Mouse (Mus musculus): ENCODE data around the gene Hoxb9. TPM values are rescaled to one million over a fixed set of nuclear protein-coding genes. Genes with fewer than 3 reads are reported as not detected.

Hoxb9 gene
- total RNA-seq, 2 experiments from 2014 or later, result not detected

DNA sequence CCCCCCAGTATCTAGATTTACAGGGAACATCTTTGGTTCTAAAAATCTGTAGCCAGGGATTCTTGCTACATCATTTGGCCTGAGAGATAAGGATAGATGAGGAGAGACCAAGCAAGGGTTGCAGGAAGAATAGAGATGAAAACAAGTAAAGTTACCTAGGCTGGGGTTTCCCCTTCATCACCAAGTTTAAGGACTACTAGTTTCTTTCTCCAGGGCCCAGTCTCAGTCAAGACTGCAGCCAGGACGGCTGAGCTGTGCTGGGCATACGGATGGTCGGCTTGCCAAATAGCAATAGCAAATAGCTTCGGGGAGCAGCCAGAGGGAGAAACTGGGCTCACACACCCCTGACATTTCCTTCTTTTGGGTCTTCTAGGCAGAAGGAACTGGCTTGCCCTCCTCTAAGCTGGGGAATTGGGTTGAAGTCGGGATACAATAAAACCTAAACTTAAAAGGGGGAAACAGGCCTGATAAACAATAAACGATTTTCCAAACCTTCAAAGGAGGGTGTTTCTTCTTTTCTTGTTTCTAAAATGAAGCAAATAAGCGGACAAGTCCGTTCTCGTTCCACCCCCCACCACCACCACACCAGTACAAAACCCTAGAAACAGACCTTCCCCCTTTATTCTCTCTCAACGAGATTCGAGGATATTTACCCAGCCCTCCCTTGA is 26.8 kb downstream of the Hoxb9 start:
- DNase-seq (ENCODE audit: low spot score in 2 of 2), result no peak

DNA sequence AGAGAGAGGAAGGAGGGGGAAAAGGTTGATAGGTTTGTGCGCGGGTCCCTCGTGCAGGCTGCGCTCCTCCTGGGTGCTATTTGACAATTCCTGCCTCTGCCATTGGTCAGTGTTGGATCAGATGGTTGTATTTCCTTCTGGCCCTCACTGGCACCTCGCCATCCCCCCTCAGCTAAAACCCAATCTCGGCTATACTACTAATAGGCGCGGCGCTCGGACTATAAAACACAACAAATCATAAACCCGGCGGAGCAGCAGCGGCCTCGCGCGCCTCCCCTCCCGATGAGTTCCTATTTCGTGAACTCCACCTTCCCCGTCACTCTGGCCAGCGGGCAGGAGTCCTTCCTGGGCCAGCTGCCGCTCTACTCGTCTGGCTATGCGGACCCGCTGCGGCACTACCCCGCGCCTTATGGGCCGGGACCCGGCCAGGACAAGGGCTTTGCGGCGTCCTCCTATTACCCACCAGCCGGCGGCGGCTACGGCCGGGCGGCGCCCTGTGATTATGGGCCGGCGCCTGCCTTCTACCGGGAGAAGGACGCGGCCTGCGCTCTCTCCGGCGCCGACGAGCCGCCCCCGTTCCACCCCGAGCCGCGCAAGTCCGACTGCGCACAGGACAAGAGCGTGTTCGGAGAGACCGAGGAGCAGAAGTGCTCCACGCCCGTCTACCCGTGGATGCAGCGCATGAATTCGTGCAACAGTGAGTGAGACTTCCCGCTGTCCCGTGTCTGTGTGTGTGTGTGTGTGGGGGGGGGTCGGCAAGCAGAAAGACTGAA is 27.8 kb downstream of the Hoxb9 start:
- DNase-seq (ENCODE audit: low spot score in 2 of 2), result no peak

DNA sequence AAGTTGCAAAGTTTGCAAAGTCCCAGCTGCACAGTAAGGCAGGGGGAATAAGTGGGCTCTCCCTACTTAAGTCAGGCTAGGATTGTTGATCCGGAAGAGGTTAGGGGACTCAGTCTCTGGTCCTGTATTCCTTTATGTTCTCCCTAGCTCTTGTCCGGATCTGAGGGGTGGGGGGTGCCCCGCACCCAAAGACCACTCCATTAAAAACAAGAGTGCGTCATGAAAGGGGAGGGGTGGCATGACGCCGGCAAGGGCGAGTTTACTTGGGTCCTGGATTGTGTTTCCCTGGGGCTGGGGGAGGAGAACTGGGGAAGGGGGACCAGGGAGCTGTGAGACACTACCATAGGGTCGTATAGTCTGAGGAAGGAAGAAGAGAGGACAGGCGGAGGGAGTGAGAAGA is 28.5 kb downstream of the Hoxb9 start:
- no peak for DNase-seq (ENCODE audit: low spot score in 2 of 2)

DNA sequence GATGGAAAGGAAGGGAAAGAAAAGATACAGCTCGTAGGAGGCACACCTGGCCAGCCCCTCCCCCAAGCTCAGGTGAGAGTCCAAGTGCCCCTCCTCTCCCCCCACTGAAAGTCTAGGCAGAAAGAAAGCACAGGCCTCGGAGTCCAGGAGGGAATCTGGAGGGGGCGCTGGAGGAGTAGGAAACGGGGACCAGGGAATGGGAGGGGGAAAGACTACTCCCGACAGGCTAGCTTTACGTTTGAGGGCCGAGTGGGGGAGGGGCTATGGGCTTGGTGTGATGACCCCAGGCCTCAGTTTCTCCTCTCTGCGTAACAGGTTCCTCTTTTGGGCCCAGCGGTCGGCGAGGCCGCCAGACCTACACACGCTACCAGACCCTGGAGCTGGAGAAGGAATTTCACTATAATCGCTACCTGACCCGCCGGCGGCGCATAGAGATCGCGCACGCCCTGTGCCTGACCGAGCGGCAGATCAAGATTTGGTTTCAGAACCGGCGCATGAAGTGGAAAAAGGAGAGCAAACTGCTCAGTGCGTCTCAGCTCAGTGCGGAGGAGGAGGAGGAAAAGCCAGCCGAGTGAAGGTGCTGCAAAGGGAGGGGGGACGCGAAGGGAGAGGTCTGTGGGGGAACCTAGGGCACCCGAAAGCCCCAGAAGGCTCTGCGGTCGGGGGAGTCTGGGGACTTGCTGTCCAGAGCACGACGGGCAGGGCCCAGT is 29.3 kb downstream of the Hoxb9 start:
- no peak for DNase-seq (ENCODE audit: low spot score in 2 of 2)

DNA sequence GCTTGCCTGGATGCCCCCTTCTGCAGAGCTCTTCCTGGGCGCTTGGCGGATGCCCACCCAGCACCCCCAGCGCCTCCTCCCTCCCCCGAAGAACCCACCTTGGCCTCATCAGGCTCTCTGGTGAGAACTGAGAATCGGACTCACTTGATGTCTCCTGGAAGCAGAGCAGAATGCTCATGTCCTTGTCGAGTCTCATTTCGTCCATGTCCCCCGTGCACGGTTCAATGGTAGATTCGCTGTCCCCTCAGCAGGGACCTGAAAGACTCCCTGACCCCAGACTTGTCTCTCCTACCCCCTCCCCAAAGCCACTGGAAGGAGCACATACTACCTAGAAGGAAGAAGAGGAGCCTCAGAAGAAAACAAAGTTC is 29.8 kb downstream of the Hoxb9 start:
- no peak for DNase-seq (ENCODE audit: low spot score in 2 of 2)

DNA sequence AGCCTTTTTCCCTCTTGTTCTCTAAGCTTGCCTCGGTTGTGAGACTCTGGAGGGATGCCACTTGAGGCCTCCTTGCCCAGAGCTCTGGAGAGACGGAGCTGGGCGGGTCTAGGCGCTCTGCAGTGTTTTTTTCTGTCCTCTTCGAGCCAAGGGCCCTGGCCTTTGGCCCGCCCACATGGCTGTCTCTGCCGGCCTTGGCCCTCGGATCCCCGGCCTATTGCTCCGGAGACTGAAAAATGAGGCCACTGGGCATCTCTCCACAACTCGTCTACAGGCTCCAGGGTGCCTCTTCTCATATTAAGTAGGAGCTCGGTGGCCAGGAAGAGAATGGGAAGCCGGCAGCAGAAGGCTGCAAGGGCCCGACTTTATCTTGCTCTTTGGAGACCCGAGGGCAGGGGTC is 30.6 kb downstream of the Hoxb9 start:
- DNase-seq (ENCODE audit: low spot score in 2 of 2), result peak; percentile 39 to 55

DNA sequence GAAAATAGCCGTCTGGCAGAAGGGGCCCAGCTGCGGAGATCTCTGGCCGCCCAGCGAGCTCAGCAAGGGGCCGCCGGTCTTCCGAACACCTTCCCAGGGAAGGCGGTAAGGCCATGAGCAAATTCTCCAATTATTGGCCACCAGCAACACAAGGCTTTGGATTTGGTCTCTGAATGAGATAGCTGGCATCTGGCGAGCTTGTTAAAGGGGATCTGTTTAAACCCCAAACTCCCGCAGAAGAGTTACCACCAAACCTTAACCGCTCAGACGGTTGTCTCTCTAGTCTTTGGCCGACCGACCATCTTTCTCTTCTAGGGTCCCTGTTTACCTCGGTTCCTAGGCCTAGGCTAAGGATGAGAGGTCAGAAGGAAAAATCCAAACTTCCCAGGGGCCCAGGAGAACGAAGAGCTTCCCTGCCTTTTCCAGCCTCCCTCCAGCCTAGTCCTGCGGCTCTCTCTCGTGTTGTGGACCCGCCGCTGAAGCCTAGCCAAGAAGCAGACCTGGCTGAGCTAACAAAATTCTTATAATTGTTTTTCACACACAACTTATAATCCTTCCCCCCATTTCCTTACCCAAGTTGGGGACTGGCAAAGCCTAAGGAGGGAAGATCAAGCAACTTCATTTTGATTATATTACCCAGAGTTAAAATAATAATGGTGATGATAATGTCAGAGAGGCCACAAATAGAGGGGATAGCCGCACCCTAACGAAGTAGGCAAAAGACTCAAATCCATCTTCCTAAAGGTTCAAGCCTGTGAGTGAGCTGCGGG is 31.3 kb downstream of the Hoxb9 start:
- no peak for DNase-seq (ENCODE audit: low spot score in 2 of 2)

DNA sequence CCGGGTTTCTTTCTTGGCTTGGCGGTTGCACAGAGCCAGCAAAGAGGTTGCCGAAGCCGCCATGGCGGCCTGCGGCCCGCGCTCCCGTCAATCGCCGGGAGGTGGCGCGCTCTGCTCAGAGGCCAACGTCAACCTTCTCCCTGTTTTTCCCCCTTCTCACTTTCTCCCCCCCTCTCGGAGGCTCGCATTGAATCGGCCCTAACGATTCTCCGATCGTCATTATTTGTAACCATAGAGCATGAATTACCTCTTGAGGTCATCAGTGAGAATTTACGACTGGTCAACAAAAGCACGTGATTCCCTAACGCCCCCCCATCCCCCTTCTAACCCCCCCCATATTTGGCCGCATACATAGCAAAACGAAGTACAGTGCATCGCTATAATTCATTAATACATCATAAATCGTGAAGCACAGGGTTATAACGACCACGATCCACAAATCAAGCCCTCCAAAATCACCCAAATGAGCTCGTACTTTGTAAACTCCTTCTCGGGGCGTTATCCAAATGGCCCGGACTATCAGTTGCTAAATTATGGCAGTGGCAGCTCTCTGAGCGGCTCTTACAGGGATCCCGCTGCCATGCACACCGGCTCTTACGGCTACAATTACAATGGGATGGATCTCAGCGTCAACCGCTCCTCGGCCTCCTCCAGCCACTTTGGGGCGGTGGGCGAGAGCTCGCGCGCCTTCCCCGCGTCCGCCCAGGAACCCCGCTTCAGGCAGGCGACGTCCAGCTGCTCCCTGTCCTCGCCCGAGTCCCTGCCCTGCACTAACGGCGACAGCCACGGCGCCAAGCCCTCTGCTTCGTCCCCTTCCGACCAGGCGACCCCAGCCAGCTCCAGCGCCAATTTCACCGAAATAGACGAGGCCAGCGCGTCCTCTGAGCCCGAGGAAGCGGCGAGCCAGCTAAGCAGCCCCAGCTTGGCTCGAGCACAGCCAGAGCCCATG is 32.2 kb downstream of the Hoxb9 start, which contains the start of gene Hoxb5:
Gene Hoxb5 (plus strand): TSS at position 186 of the 949 bp plus-strand sequence.
- DNase-seq (ENCODE audit: low spot score in 2 of 2), result peak in 1 of 2 experiments; percentile 31

DNA sequence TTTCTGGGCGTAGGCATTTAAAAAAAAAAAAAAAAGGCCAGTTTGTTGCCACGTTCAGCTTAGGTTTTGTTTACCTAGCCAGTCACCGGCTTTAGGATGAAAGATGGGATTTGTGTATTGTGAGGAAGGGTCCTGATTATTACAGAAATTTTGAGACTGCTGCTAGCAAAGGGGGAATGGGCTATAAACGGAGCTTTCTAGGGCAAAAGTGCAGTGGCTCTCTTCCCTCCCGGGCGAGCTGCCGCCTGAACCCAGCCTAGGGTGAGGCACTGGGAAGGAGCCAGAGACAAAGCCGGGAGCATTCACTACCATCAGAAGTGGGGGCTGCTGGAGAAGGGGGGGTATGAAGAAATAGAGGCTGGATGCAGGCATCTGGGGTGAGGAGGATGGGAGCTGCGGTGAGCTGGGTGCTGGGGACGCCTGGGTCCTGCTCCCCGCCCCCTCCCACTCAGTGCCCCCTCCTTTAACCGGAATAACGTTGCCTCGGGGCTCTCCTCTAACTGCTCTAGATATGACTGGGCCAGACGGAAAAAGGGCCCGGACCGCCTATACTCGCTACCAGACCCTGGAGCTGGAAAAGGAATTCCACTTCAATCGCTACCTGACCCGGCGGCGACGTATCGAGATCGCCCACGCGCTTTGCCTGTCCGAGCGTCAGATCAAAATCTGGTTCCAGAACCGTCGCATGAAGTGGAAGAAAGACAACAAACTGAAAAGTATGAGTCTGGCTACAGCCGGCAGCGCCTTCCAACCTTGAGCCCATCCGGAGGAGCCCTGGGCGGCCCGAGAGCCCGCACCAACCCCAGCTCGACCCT is 33.3 kb downstream of the Hoxb9 start:
- DNase-seq (ENCODE audit: low spot score in 2 of 2), result no peak

DNA sequence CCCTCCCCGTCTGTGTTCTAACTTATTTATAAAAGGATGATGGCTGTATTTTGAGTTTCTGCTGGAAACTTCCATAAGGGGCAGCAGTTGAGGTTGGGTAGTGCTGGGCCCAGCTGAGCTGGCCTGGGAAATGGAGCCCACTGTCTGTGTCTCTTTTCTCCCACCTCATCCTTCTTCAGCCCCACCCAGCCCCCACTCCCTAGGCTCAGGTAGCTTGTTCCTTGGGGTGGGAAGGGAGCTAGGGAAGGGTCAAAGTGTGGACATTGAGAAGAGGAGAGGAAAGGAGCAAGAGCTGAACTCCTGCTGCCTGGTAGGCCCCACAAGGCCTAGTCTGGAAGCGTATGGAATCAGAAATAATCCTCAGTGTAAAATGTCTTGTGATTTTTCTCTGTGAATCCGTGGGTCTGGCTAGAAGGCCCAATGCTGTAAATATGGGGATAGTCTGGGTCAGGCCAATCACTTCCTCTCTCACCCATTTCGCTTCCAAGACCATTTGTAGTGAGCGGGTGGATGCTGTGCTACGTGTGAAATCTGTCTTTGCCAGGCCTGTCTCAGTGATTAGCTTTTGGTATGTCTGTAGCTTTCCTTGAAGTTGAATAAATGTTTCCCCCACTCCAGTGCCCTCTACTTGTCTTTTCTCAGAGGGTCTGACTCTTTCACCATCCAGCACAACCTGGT is 34.4 kb downstream of the Hoxb9 start:
- DNase-seq (ENCODE audit: low spot score in 2 of 2), result no peak

DNA sequence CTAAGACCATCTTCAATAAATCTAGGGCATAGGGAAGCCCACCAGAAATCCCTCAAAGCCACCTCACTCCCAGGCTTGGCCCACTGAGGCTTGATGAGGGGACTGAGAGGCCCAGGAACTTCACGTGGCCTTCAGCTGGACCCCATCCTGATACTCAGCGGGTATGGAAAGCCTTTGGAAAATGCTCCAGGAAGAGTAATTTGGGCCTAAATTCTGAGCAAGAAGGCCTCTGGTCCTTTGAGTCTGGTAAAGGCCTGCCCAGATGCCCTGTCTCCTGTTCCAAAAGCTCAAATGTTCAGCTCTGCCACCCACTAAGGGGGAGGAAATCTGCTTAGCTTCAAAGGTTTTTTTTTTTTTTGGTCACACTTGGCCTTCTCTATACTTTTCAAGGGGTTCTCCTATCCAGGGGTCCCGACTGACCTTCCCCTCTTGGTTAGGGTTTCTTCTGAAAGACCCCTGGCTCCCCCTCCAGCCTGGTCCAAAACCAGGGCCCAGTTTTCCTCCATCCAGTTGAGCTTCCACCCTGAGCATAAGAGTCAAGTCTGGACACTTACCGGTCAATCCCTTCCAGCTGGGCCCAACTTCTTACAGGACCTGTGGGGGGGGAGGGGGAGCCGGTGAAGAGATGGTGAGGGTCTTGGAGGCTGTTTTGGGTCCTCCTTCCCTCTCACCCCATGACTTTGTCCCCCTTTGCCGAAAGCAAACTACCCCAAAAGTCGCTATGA is 35.1 kb downstream of the Hoxb9 start:
- DNase-seq (ENCODE audit: low spot score in 2 of 2), result no peak

DNA sequence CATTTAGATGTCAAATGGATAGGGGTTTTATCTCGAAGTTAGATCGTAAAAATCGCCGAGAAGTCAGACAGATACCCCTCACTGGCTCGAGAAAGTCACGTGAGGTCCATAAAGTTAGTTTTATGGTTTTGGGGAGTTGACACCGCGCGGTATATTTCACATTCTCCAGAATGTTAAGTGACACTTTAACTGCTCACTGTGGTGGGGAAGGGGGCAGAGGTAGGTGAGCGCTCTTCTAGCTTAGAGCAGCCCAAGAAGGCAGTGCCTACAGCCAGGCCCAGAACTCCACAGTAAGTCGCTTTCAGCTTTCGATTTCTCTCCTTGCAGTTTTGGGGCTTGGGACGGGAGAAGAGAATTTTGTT is 35.6 kb downstream of the Hoxb9 start:
- DNase-seq (ENCODE audit: low spot score in 2 of 2), result no peak

DNA sequence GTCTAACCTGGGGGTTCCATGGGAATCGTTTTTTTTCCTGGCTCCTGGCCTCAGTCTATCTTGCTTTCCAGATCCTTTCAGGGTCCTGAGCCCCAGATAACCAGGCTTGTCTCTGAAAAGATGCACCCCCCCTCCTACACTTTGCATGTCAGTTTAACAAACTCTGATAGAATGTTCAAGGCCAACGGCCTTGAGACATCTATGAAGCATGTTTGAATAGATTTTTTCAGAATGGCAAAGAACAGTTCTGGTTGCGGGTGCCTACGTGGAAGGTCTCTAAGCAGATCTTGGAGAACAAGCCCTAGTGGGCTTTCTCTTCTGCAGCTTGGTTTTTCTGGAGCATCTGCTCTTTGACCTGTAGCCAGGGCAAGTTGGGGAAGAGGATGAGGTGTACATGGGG is 37.5 kb downstream of the Hoxb9 start:
- no peak for DNase-seq (ENCODE audit: low spot score in 2 of 2)

DNA sequence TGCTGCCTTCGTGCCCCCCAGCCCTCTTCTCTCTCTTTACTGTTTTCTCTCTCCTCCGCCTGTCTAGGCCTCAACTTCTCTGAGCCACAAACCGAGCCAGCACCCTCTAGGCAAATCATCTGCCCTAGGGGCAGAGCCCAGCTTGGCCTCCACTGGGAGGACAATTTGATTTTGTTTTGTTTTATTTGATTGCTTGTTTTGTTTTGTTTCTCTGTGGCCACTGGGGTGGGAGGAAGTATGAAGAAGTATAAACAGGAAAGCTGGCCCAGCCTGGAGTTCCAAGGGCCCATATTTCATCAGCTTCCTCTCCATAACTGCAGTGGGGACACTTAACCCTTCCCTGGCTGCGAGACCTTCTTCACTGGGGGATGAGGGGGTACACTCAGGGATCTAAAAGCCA is 38.0 kb downstream of the Hoxb9 start:
- no peak for DNase-seq (ENCODE audit: low spot score in 2 of 2)

DNA sequence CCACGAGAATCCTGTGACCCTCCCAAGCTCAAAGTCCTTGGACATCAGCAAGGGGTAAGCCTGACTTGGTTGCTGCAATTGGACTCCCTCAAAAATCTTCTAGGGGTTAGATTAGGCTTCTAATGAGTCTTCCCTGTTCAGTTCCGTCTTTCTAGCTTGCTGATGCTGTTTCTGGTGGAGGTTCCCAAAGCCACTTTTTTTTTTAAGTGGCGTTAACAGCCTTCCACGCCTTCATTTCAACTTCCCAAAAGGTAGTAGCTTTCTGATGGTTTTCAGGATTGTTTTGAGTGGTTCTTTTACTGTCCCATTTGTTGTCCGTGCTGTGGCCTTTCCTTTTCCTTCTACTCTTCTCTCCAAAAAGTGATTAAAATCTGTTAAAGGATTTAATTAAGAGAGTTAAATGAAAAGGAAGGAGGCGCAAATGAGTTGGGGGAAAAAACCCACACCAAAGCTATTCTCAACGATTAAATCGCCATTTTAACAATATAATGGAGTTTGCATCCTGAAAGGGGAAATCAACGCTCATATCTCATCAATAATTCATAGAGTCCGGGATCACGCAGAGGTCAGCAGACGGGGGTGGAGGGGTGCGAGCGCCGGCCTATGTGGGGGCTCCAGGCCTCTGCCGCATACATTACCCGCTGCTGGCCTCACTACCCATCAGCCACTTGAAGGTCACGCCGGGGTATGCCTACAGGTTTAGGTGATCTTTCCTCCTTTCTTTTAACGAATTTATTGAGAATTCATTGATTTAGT is 39.1 kb downstream of the Hoxb9 start:
- DNase-seq (ENCODE audit: low spot score in 2 of 2), result no peak

DNA sequence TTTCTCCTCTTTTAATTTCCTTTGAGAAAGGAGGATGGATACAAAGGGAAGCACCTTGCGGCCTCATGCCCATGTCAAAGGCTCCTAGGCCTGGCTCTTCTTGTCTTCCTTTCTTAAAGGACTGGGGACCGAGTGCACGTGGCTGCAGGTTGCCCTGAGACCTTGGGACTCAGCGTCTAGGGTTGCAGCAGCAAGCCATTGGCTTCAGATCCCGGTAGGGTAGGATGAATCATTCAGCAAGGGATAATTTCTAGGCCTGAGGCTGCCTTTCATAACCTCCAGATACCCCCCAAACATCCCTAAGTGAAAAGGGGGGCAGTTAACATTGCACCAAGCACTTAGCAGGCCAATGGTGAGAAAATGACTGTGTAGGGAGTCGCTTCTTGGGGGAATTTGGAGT is 39.8 kb downstream of the Hoxb9 start:
- no peak for DNase-seq (ENCODE audit: low spot score in 2 of 2)

Measured in layer of hippocampus, adult 18-20 months (tissue).